Mouse (Mus musculus) liver (tissue): ENCODE measurements around the gene Gbp10.
A peak's percentile ranks its signal among the peaks of the same experiment; 100 is the strongest.
"Not testable (repeated sequence)": the region's sequence is repeated elsewhere in the genome, so short reads cannot be mapped to it uniquely, and the experiment has no call there.

ENCODE experiments used
- DNase-seq: peaks from one replicate; pipeline ENCODE4 v3.0.0-alpha.2; 2020; ENCODE audit warnings: mixed read lengths

Gene Gbp10

DNA sequence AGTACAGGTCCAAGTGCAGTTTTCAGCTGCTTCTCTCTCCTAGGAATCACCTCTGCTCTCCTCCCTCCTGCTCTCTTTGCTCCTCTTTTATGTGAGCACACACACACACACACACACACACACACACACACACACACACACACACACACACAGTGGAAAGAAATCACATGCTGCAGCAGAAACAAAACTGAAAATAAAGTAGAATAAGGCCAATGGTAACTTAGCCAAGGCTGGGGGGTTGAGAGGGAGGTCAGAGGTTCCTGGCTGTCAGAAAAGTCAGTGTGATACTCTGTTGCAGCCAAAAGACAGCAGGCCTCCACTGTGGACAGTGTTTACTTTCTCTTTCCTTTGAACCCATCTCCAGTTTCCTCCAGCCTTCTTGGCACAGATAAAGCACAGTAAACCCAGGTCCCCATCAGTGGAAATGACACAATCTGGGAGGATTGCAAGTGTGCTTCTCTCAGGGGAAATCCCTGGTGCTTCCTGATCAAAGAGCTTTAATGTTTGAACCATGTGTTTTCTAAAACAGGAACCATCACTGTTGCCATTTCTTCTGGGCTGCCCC, at the start of gene Gbp10:
Gene Gbp10, minus strand, starts transcription at position 51 of the 565 bp plus-strand sequence.
- peak; percentile 3 for DNase-seq

- DNase-seq: not testable (repeated sequence)
Measured at GRCm38 (mm10) chr5:105260673-105261072, 21.3 kb upstream of the Gbp10 start.

DNA sequence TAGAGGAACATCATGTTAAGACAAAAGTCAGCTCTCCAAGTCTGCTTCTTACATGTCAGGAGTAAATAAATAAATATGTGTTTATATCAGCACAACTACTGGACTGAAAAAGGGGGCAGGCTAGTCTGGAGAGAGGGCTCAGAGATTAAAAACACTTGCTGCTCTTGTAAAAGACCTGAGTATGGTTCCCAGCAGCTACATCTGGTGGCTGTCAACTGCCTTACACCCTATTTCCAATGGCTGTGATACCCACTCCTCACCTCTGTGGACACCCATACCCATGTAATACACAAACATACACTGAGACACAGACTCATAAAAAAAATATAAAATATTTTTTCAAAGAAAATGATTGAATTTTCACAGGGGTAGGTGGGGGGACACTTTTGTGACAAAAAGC, 13.2 kb upstream of the Gbp10 start:
- no peak for DNase-seq

DNA sequence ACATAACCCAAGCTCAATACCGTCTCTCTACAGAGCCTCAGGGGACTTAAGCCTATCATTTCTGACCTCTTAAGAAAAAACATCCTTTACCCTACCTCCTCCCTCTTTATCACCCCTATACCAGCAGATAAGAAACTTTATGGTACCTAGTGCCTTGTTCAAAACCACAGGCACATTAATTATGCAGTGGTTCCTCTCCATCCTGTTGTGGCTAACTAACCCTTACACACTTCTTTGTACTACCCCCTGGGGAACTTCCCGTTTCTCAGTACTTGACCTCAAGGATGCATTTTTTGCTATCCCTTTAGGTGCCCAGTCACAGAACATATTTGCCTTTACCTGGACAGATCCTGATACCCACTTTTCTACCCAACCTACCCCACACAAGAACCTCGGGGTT, 5.4 kb upstream of the Gbp10 start:
- DNase-seq: not testable (repeated sequence)

- DNase-seq: not testable (repeated sequence)
Measured at GRCm38 (mm10) chr5:105240982-105241381, 1.6 kb upstream of the Gbp10 start.

DNA sequence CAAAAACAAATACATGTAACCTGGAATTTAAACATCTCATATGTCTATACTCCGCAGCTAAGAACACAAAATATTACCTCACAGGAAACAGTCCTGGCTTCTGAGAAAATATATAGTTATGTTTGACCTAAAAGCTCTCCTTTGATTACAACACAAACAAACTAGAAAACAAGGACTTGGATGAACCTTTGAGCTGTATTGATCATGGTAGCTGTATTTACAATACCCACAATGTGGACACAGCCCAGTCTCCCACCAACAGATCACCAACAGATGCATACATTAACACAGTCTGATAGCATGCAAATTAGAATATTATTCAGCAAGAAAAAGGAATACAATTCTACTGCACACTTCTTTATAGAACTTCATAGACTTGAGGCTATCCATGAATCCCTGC, 931 bp downstream of the Gbp10 start:
- DNase-seq: not testable (repeated sequence)

DNA sequence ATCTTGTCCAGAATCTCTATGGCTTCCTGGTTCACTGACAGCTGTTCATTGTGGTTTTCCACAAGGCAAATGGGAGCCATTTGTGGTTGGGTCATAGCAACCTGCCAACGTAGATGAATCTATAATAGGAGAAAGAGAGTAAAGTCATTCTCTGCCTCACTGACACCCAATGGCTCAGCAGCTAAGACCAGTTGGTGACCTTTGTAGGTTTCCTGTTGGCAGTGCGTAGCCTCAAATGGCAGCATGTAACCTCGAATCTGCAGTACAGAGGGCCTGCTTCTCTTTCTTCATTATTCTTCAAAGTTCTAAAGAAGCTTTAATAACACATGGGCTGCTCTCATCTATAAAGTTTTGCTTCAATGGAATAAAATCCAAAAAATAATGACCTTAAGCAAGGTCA, 3.3 kb downstream of the Gbp10 start:
- not testable (repeated sequence) for DNase-seq

DNA sequence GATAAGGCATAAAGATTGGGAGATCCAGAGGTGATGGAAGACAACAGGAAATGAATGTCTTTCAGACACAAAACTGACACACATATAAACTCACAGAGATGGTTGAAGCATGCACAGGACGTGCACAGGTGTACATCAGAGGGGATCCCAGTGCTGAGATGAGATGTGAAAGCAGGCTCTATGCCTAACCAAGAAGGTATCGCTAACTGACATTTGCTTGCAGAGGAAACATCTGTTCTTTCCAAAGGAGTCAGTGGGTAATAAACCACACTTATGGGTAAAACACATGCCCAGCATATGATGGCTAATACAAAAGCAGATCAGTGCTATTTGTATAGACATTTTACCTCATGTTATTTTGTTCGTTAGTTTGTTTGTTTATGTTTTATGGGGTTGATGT, 30.4 kb downstream of the Gbp10 start:
- DNase-seq: not testable (repeated sequence)

DNA sequence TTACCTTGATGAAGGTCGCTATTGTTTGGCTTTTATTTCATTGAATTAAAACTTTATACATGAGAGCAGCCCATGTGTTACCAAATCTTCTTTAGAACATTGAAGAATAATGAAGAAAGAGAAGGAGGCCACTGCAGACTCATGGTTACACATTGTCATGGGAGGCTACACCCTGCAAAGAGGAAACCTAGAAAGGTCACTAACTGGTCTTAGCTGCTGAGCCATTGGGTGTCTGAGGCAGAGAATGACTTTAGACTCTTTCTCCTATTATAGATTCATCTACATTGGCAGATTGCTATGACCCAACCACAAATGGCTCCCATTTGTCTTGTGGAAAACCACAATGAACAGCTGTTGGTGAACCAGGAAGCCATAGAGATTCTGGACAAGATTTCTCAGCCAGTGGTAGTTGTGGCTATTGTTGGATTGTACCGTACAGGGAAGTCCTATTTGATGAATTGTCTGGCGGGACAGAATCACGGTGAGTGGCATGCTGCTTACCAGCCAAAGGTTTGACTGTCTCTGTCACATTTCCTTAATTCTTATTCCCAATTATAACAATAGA, 38.5 kb downstream of the Gbp10 start:
- DNase-seq: not testable (repeated sequence)

DNA sequence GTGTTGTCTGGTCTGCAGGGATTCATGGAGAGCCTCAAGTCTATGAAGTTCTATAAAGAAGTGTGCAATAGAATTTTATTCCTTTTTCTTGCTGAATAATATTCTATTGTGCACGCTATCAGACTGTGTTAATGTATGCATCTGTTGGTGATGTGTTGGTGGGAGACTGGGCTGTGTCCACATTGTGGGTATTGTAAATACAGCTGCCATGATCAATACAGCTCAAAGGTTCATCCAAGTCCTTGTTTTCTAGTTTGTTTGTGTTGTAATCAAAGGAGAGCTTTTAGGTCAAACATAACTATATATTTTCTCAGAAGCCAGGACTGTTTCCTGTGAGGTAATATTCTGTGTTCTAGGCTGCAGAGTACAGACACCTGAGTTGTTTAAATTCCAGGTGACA, 40.2 kb downstream of the Gbp10 start:
- not testable (repeated sequence) for DNase-seq

GRCm38 (mm10) chr5:105197915-105198560, 41.3 kb downstream of the Gbp10 start:
- peak; percentile 3 for DNase-seq

- DNase-seq: not testable (repeated sequence)
Measured at GRCm38 (mm10) chr5:105196308-105196707, 43.0 kb downstream of the Gbp10 start.

DNA sequence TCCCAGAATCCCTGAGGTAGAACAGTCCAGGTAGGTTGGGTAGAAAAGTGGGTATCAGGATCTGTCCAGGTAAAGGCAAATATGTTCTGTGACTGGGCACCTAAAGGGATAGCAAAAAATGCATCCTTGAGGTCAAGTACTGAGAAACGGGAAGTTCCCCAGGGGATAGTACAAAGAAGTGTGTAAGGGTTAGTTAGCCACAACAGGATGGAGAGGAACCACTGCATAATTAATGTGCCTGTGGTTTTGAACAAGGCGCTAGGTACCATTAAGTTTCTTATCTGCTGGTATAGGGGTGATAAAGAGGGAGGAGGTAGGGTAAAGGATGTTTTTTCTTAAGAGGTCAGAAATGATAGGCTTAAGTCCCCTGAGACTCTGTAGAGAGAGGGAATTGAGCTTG, 46.8 kb downstream of the Gbp10 start:
- not testable (repeated sequence) for DNase-seq

DNA sequence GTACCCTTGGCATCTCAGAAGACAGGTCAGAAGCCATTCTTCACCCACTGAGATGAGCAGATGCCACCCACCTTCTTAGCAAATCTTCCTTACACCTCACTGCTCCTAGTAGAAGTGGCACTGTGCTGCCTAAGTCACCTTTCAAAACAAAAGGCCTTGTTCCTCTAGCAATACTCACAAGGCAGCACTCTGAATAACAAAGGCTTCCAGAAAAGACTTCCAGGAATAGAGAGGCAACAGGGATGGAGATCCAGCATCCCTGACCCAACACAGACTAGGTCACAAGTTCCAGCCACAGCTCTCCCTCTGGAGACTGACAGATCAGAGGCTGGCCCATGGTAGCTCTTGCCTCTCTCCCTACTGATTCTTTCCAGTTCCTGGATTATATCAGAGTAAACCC, 57.9 kb downstream of the Gbp10 start:
- no peak for DNase-seq
